Mouse (Mus musculus): ENCODE data around the gene Vps37c. TPM values are rescaled to one million over a fixed set of nuclear protein-coding genes. Genes with fewer than 3 reads are reported as not detected.

Gene Vps37c
- polyA plus RNA-seq, 1 experiment from 2014 or later, result 37.5 TPM

GRCm38 (mm10) chr19:10721064-10721463 is 32.5 kb downstream of the Vps37c start:
- no peak overlapping the region for H3K4me3 ChIP-seq (ENCODE audit: low read depth, low read length)
- H3K36me3 ChIP-seq (ENCODE audit: control insufficient read depth, insufficient read depth, low read length), result no peaks in the 10 kb centered on the region
- peaks cover 10% of the 10 kb centered on the region; the same call in 1 of the 2 replicates for H3K4me1 ChIP-seq (ENCODE audit: control insufficient read depth, insufficient read depth, low read length)
- no peak overlapping the region for H3K4me2 ChIP-seq (replicated peaks; ENCODE audit: low read depth, low read length)
- H3K27ac ChIP-seq (ENCODE audit: low read length), result no peak overlapping the region
- no peak for ATAC-seq (ENCODE audit: insufficient number of reproducible peaks, insufficient read depth, low FRiP score, low read depth)
- H3K9ac ChIP-seq (replicated peaks; ENCODE audit: low read depth, low read length), result no peak overlapping the region
- no peaks in the 10 kb centered on the region for H3K9me3 ChIP-seq (ENCODE audit: control insufficient read depth, low read depth, low read length)
- WGBS, result 48% methylated on average over 5 of the region's 5 CpGs
- 0 out of 2 replicates have a peak, but pooled peaks cover 3% of the 10 kb centered on the region for H3K27me3 ChIP-seq (ENCODE audit: control insufficient read depth, insufficient read depth, low read length)

- peak overlapping the region; percentile 53 for H3K27ac ChIP-seq (ENCODE audit: low read length)
- H3K4me2 ChIP-seq (replicated peaks; ENCODE audit: low read depth, low read length), result no peak overlapping the region
- peaks cover 10% of the 10 kb centered on the region; the same call in 1 of the 2 replicates for H3K4me1 ChIP-seq (ENCODE audit: control insufficient read depth, insufficient read depth, low read length)
- 17% methylated on average over 13 of the region's 13 CpGs for WGBS
- H3K9ac ChIP-seq (replicated peaks; ENCODE audit: low read depth, low read length), result no peak overlapping the region
- H3K9me3 ChIP-seq (ENCODE audit: control insufficient read depth, low read depth, low read length), result no peaks in the 10 kb centered on the region
- H3K4me3 ChIP-seq (ENCODE audit: low read depth, low read length), result no peak overlapping the region
- no peak for ATAC-seq (ENCODE audit: insufficient number of reproducible peaks, insufficient read depth, low FRiP score, low read depth)
- H3K27me3 ChIP-seq (ENCODE audit: control insufficient read depth, insufficient read depth, low read length), result 0 out of 2 replicates have a peak, but pooled peaks cover 3% of the 10 kb centered on the region
- H3K36me3 ChIP-seq (ENCODE audit: control insufficient read depth, insufficient read depth, low read length), result no peaks in the 10 kb centered on the region
Observed at GRCm38 (mm10) chr19:10723084-10723483, 34.5 kb downstream of the Vps37c start.

- peaks cover 10% of the 10 kb centered on the region; the same call in 1 of the 2 replicates for H3K4me1 ChIP-seq (ENCODE audit: control insufficient read depth, insufficient read depth, low read length)
- no peak overlapping the region for H3K4me3 ChIP-seq (ENCODE audit: low read depth, low read length)
- no peaks in the 10 kb centered on the region for H3K36me3 ChIP-seq (ENCODE audit: control insufficient read depth, insufficient read depth, low read length)
- H3K27ac ChIP-seq (ENCODE audit: low read length), result peak overlapping the region; percentile 53; the same call in 1 of the 2 replicates
- no peak overlapping the region for H3K9ac ChIP-seq (replicated peaks; ENCODE audit: low read depth, low read length)
- ATAC-seq (ENCODE audit: insufficient number of reproducible peaks, insufficient read depth, low FRiP score, low read depth), result peak; percentile 66; the same call in 1 of the 2 replicates
- H3K4me2 ChIP-seq (replicated peaks; ENCODE audit: low read depth, low read length), result no peak overlapping the region
- no peaks in the 10 kb centered on the region for H3K9me3 ChIP-seq (ENCODE audit: control insufficient read depth, low read depth, low read length)
- H3K27me3 ChIP-seq (ENCODE audit: control insufficient read depth, insufficient read depth, low read length), result 0 out of 2 replicates have a peak, but pooled peaks cover 3% of the 10 kb centered on the region
- 35% methylated on average over 5 of the region's 5 CpGs for WGBS
Observed at GRCm38 (mm10) chr19:10723649-10724048, 35.1 kb downstream of the Vps37c start.

GRCm38 (mm10) chr19:10724629-10725363 is 36.3 kb downstream of the Vps37c start:
- no peak for ATAC-seq (ENCODE audit: insufficient number of reproducible peaks, insufficient read depth, low FRiP score, low read depth)
- 76% methylated on average over 13 of the region's 13 CpGs for WGBS
- Histone ChIP-seq H3K4me3 (ENCODE audit: low read depth, low read length) (no peak overlapping the region), H3K9ac (replicated peaks; ENCODE audit: low read depth, low read length) (no peak overlapping the region), H3K27me3 (ENCODE audit: control insufficient read depth, insufficient read depth, low read length) (0 out of 2 replicates have a peak, but pooled peaks cover 3% of the 10 kb centered on the region), H3K27ac (ENCODE audit: low read length) (peak overlapping the region; percentile 0; the same call in 1 of the 2 replicates), H3K9me3 (ENCODE audit: control insufficient read depth, low read depth, low read length) (no peaks in the 10 kb centered on the region), H3K4me2 (replicated peaks; ENCODE audit: low read depth, low read length) (no peak overlapping the region), H3K4me1 (ENCODE audit: control insufficient read depth, insufficient read depth, low read length) (peaks cover 10% of the 10 kb centered on the region; the same call in 1 of the 2 replicates), H3K36me3 (ENCODE audit: control insufficient read depth, insufficient read depth, low read length) (no peaks in the 10 kb centered on the region)

- ATAC-seq (ENCODE audit: insufficient number of reproducible peaks, insufficient read depth, low FRiP score, low read depth), result no peak
- H3K4me3 ChIP-seq (ENCODE audit: low read depth, low read length), result no peak overlapping the region
- H3K27me3 ChIP-seq (ENCODE audit: control insufficient read depth, insufficient read depth, low read length), result no peaks in the 10 kb centered on the region
- no peaks in the 10 kb centered on the region for H3K4me1 ChIP-seq (ENCODE audit: control insufficient read depth, insufficient read depth, low read length)
- H3K36me3 ChIP-seq (ENCODE audit: control insufficient read depth, insufficient read depth, low read length), result no peaks in the 10 kb centered on the region
- H3K9ac ChIP-seq (replicated peaks; ENCODE audit: low read depth, low read length), result no peak overlapping the region
- H3K27ac ChIP-seq (ENCODE audit: low read length), result peak overlapping the region; percentile 56
- no peaks in the 10 kb centered on the region for H3K9me3 ChIP-seq (ENCODE audit: control insufficient read depth, low read depth, low read length)
- no peak overlapping the region for H3K4me2 ChIP-seq (replicated peaks; ENCODE audit: low read depth, low read length)
- 77% methylated on average over 10 of the region's 10 CpGs for WGBS
Observed at GRCm38 (mm10) chr19:10729889-10730288, 41.4 kb downstream of the Vps37c start.

- 64% methylated on average over 5 of the region's 5 CpGs for WGBS
- Histone ChIP-seq H3K4me1 (ENCODE audit: control insufficient read depth, insufficient read depth, low read length) (no peaks in the 10 kb centered on the region), H3K4me3 (ENCODE audit: low read depth, low read length) (no peak overlapping the region), H3K9ac (replicated peaks; ENCODE audit: low read depth, low read length) (no peak overlapping the region), H3K36me3 (ENCODE audit: control insufficient read depth, insufficient read depth, low read length) (no peaks in the 10 kb centered on the region), H3K4me2 (replicated peaks; ENCODE audit: low read depth, low read length) (no peak overlapping the region), H3K27me3 (ENCODE audit: control insufficient read depth, insufficient read depth, low read length) (no peaks in the 10 kb centered on the region), H3K9me3 (ENCODE audit: control insufficient read depth, low read depth, low read length) (no peaks in the 10 kb centered on the region), H3K27ac (ENCODE audit: low read length) (peak overlapping the region; percentile 56; the same call in 1 of the 2 replicates)
- no peak for ATAC-seq (ENCODE audit: insufficient number of reproducible peaks, insufficient read depth, low FRiP score, low read depth)
Observed at GRCm38 (mm10) chr19:10730469-10730868, 41.9 kb downstream of the Vps37c start.

- no peak for ATAC-seq (ENCODE audit: insufficient number of reproducible peaks, insufficient read depth, low FRiP score, low read depth)
- no peak overlapping the region for H3K27ac ChIP-seq (ENCODE audit: low read length)
- H3K36me3 ChIP-seq (ENCODE audit: control insufficient read depth, insufficient read depth, low read length), result no peaks in the 10 kb centered on the region
- H3K4me3 ChIP-seq (ENCODE audit: low read depth, low read length), result no peak overlapping the region
- H3K4me2 ChIP-seq (replicated peaks; ENCODE audit: low read depth, low read length), result no peak overlapping the region
- H3K9ac ChIP-seq (replicated peaks; ENCODE audit: low read depth, low read length), result no peak overlapping the region
- no peaks in the 10 kb centered on the region for H3K9me3 ChIP-seq (ENCODE audit: control insufficient read depth, low read depth, low read length)
- no peaks in the 10 kb centered on the region for H3K4me1 ChIP-seq (ENCODE audit: control insufficient read depth, insufficient read depth, low read length)
- H3K27me3 ChIP-seq (ENCODE audit: control insufficient read depth, insufficient read depth, low read length), result no peaks in the 10 kb centered on the region
- 91% methylated on average over 7 of the region's 7 CpGs for WGBS
Observed at GRCm38 (mm10) chr19:10731975-10732374, 43.4 kb downstream of the Vps37c start.

GRCm38 (mm10) chr19:10732741-10733140 is 44.2 kb downstream of the Vps37c start:
- 88% methylated on average over 7 of the region's 7 CpGs for WGBS
- Histone ChIP-seq H3K9ac (replicated peaks; ENCODE audit: low read depth, low read length) (no peak overlapping the region), H3K27ac (ENCODE audit: low read length) (no peak overlapping the region), H3K4me3 (ENCODE audit: low read depth, low read length) (no peak overlapping the region), H3K4me1 (ENCODE audit: control insufficient read depth, insufficient read depth, low read length) (no peaks in the 10 kb centered on the region), H3K27me3 (ENCODE audit: control insufficient read depth, insufficient read depth, low read length) (no peaks in the 10 kb centered on the region), H3K4me2 (replicated peaks; ENCODE audit: low read depth, low read length) (no peak overlapping the region), H3K36me3 (ENCODE audit: control insufficient read depth, insufficient read depth, low read length) (no peaks in the 10 kb centered on the region), H3K9me3 (ENCODE audit: control insufficient read depth, low read depth, low read length) (no peaks in the 10 kb centered on the region)
- ATAC-seq (ENCODE audit: insufficient number of reproducible peaks, insufficient read depth, low FRiP score, low read depth), result no peak

Data from stomach, embryonic 14.5 days (tissue).